Mouse (Mus musculus) embryonic facial prominence, embryonic 11.5 days (tissue): ENCODE results near the gene 3110040M04Rik. TPM values are rescaled to one million over a fixed set of nuclear protein-coding genes. Genes with fewer than 3 reads are reported as not detected.
"Not testable (repeated sequence)": the region's sequence is repeated elsewhere in the genome, so short reads cannot be mapped to it uniquely, and the experiment has no call there.

Experiments used
- ATAC-seq: fragments of 200-750 bp; cut with Nextera tagmentation; replicated peaks from 2 replicates; pipeline ENCODE4 v1.8.0; 2017; ENCODE audit warnings: low read depth; ENCODE audit not compliant: insufficient number of reproducible peaks, low FRiP score, low TSS enrichment
- DNase-seq: peaks from one replicate; pipeline ENCODE4 v3.0.0-alpha.2; 2015; ENCODE audit warnings: low spot score
- H3K27ac ChIP-seq: fragments of 300-500 bp; sonication (generic); replicated peaks from 2 replicates; pipeline ENCODE4 v1.5.1; 2014; ENCODE audit warnings: mild to moderate bottlenecking, low read depth, low read length, control low read depth
- H3K27me3 ChIP-seq: fragments of 300-500 bp; sonication (generic); 2 replicates; pipeline ENCODE4 v1.6.1; 2014; ENCODE audit warnings: mild to moderate bottlenecking, low read length, moderate library complexity, mixed read lengths; ENCODE audit not compliant: control insufficient read depth, insufficient read depth
- H3K36me3 ChIP-seq: fragments of 300-500 bp; sonication (generic); replicated peaks from 2 replicates; pipeline ENCODE4 v1.6.1; 2014; ENCODE audit warnings: low read depth, mild to moderate bottlenecking, low read length, moderate library complexity, mixed read lengths; ENCODE audit not compliant: control insufficient read depth, insufficient read depth
- H3K4me1 ChIP-seq: fragments of 300-500 bp; sonication (generic); 2 replicates; pipeline ENCODE4 v1.6.1; 2014; ENCODE audit warnings: low read length, mixed read lengths; ENCODE audit not compliant: control insufficient read depth, insufficient read depth
- H3K4me2 ChIP-seq: fragments of 300-500 bp; sonication (generic); 2 replicates; pipeline ENCODE4 v1.6.1; 2014; ENCODE audit warnings: low read depth, mild to moderate bottlenecking, control low read depth, low read length, moderate library complexity
- H3K4me3 ChIP-seq: fragments of 300-500 bp; sonication (generic); 2 replicates; pipeline ENCODE4 v1.5.1; 2014; ENCODE audit warnings: low read depth, low read length, control low read depth
- H3K9ac ChIP-seq: fragments of 300-500 bp; sonication (generic); replicated peaks from 2 replicates; pipeline ENCODE4 v1.6.1; 2014; ENCODE audit warnings: mild to moderate bottlenecking, control low read depth, low read length
- H3K9me3 ChIP-seq: fragments of 300-500 bp; sonication (generic); replicated peaks from 2 replicates; pipeline ENCODE4 v1.6.1; 2016; ENCODE audit warnings: mild to moderate bottlenecking, low read length, inconsistent platforms, mixed read lengths; ENCODE audit not compliant: control insufficient read depth
- WGBS: fragments of 180-500 bp; shearing (Covaris S2); extraction: QIAGEN DNeasy Blood & Tissue Kit; methylation state at CpG from one replicate; pipeline ENCODE4 v1.1.7; 2014; 5-methylcytosine and 5-hydroxymethylcytosine counted together
- polyA plus RNA-seq: library from polyadenylated mRNA; unstranded; fragments of >200 nt; fragmentation: Nextera tagmentation; extraction: Ambion mirVana; gene quantifications from 2 replicates; pipeline ENCODE4 v1.2.1, GENCODE M21; 2014

Gene 3110040M04Rik
- polyA plus RNA-seq = not detected in 2 replicates

GRCm38 (mm10) chr1:151203818-151204217 is at the start of gene 3110040M04Rik:
3110040M04Rik (plus strand) TSS chr1:151204121.
- H3K36me3 ChIP-seq, H3K4me3 ChIP-seq, H3K4me1 ChIP-seq, ATAC-seq, H3K4me2 ChIP-seq, H3K9ac ChIP-seq, DNase-seq, H3K27me3 ChIP-seq, H3K27ac ChIP-seq, H3K9me3 ChIP-seq: not testable (repeated sequence)
- WGBS = no CpG with 5 or more reads among the region's 6 CpGs

DNA sequence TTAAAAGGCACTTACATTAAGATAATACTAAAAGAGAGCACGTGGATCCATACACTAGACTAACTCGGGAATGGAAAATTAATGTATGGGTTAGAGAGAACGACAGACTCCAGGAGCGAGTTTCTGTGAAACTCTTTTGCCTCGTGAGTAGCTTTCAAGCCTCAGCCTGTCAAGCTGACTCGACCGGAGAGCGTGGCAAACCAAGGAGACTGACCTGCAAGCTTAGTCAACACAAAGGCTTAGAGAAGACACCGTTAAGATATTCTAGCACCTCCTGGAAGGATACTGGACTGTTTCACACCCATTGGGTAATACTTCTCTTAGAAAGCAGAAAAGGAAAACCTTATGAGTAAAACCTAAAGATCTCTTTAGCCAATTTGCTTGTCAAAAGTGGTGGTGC is 49.8 kb upstream of the 3110040M04Rik start:
- not testable (repeated sequence) for H3K27ac ChIP-seq, H3K9me3 ChIP-seq, H3K27me3 ChIP-seq, ATAC-seq, H3K4me3 ChIP-seq, H3K4me1 ChIP-seq, H3K9ac ChIP-seq, DNase-seq, H3K36me3 ChIP-seq, H3K4me2 ChIP-seq
- 89% methylated on average over 9 of the region's 9 CpGs for WGBS

DNA sequence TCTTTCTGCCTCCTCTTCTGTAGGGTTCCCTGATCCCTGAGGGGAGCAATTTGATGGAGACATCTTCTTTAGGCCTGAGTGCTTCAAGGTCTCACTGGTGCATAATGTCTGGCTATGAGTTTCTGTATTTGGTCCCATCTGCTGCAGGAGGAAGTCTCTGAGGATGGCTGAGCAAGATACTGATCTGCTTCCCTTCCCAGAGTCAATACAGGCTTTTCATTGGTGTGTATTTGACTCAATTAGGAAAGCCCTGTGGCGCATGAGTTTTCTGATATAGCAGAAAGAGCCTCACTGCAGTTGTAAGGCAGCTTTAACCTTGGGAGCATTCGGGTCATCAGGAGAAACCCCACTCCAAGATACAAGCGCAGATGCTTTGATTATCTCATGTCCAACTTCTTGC is 47.8 kb upstream of the 3110040M04Rik start:
- no peak for ATAC-seq
- H3K4me2 ChIP-seq = no peak overlapping the region
- 92% methylated on average over 3 of the region's 3 CpGs for WGBS
- no peak overlapping the region for H3K9ac ChIP-seq
- no peak overlapping the region for H3K4me3 ChIP-seq
- H3K27ac ChIP-seq = no peak overlapping the region
- no peaks in the 10 kb centered on the region for H3K27me3 ChIP-seq
- no peaks in the 10 kb centered on the region for H3K36me3 ChIP-seq
- no peak for DNase-seq
- H3K4me1 ChIP-seq = no peaks in the 10 kb centered on the region
- no peaks in the 10 kb centered on the region for H3K9me3 ChIP-seq

- Histone ChIP-seq H3K4me3 (no peak overlapping the region), H3K4me1 (no peaks in the 10 kb centered on the region), H3K9me3 (no peaks in the 10 kb centered on the region), H3K4me2 (no peak overlapping the region), H3K27me3 (no peaks in the 10 kb centered on the region), H3K9ac (no peak overlapping the region), H3K36me3 (no peaks in the 10 kb centered on the region), H3K27ac (no peak overlapping the region)
- DNase-seq = no peak
- 80% methylated on average over 7 of the region's 7 CpGs for WGBS
- ATAC-seq = no peak
Measured at GRCm38 (mm10) chr1:151156777-151157632, 46.9 kb upstream of the 3110040M04Rik start.

DNA sequence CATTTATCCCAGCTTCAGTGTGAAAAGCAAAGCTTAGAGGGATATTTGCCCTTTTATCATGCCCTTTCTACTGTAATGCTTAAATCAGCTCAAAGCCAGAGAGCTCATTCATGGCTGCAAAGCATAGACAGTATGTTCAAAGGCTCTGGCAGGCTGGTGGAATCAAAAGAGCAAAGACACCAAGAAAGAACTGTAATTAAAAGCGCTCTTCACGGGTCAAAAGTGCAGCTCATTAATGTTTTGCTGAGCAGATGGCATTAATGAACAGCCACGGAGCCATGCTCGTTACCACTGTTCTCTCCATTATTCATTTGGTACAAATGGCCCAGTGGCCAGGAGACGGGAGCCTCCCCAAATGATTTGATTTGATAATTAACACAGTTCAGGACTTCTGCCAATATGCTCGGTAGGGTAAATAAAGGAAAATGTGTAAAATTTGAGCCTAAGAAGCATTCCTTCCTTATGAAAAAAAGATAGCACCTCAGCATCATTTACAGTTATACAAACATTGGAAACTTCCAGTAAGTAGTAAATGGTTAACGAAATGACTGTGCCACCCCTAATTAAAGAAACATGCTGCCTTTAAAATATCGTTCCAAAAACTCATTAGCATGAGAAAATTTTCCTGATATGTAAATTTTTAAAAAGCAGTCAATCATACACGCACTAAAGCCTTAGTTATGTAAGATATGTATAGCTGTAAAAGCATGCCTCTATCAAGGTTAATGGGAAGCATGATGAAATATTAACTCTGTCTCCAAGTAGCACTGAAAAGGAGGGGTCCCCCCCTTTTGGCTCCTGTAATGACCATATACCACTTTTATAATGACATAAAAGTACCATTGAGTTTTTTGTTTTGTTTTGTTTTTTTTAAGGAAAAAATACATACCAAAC is 45.7 kb upstream of the 3110040M04Rik start:
- Histone ChIP-seq H3K27ac (no peak overlapping the region), H3K9ac (no peak overlapping the region), H3K4me1 (no peaks in the 10 kb centered on the region), H3K36me3 (no peaks in the 10 kb centered on the region), H3K27me3 (no peaks in the 10 kb centered on the region), H3K9me3 (no peaks in the 10 kb centered on the region), H3K4me3 (no peak overlapping the region), H3K4me2 (no peak overlapping the region)
- ATAC-seq (no peak), DNase-seq (no peak)
- 65% methylated on average over 9 of the region's 9 CpGs for WGBS

DNA sequence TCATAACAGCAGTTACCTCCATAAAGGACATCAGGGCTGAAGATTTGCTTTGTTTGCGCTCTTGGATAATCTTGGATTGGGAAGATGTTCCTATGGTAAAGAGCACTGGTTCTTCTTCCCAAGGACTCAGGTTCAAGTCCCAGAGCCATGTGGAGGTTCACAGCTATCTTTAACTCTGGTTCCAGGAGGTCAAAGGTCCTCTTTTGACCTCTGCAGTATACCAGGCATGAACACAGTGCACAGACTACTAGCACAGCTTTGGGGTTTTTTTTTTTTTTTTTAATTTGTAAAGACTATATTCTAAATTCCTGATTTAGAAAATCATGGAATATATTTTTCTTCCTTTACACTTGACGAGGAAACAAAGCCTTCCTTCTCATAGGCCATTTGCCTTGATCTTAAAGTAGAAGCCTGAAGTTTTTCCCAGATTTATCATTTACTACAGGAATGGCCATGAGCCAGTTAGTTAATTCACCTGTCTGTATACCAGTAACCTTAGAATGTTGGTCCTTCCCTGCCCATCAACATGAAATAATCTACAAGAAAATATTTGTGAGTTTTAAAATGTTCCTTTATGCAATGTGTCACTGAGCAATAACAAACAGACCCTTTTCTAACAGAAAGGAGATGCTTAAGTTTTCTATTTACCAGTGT is 44.9 kb upstream of the 3110040M04Rik start:
- Histone ChIP-seq H3K27me3 (no peaks in the 10 kb centered on the region), H3K27ac (no peak overlapping the region), H3K4me3 (no peak overlapping the region), H3K4me2 (no peak overlapping the region), H3K9ac (no peak overlapping the region), H3K36me3 (no peaks in the 10 kb centered on the region), H3K4me1 (no peaks in the 10 kb centered on the region), H3K9me3 (no peaks in the 10 kb centered on the region)
- no peak for ATAC-seq
- DNase-seq = no peak
- WGBS = 90% methylated on average over 2 of the region's 2 CpGs

GRCm38 (mm10) chr1:151166031-151166430 is 37.9 kb upstream of the 3110040M04Rik start:
- H3K4me3 ChIP-seq = no peak overlapping the region
- no peak overlapping the region for H3K9ac ChIP-seq
- DNase-seq = no peak
- no peak overlapping the region for H3K27ac ChIP-seq
- H3K4me1 ChIP-seq = no peaks in the 10 kb centered on the region
- H3K4me2 ChIP-seq = no peak overlapping the region
- H3K27me3 ChIP-seq = no peaks in the 10 kb centered on the region
- no peaks in the 10 kb centered on the region for H3K36me3 ChIP-seq
- no peak for ATAC-seq
- H3K9me3 ChIP-seq = no peaks in the 10 kb centered on the region
- 33% methylated on average over 8 of the region's 8 CpGs for WGBS
